Mouse (Mus musculus): ENCODE data around the gene Gm28729.
"Not testable (repeated sequence)": the region's sequence is repeated elsewhere in the genome, so short reads cannot be mapped to it uniquely, and the experiment has no call there.

The Gm28729 gene

DNA sequence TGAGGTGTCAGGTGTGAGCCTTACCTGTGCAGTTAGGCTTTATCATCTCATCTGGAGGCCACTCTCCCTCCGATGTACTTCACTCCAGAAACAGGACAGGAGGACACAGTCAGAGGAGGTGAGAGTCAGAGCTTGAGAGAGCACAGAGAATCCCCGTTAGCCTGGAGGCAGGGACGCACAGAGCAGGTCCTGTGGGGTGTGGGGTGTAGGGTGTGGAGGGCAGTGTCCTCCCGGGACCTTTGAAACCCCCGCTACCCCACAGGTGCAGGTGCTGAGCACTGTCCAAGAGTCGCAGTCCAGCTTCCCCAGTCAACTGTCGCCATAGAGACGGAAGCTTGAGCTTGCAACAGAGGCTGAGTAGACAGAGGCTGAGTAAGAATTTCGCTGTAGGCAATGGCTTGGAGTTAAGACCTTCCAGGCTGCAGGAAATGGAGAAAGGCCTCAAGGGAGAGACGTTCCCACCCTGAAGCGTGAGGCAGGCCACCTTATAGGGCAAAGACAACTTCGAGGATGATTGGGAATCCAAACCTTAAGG is at the start of gene Gm28729:
Gene Gm28729, minus strand, starts transcription at position 293 of the 535 bp plus-strand sequence.
- ATAC-seq (ENCODE audit: low TSS enrichment), result no peak

DNA sequence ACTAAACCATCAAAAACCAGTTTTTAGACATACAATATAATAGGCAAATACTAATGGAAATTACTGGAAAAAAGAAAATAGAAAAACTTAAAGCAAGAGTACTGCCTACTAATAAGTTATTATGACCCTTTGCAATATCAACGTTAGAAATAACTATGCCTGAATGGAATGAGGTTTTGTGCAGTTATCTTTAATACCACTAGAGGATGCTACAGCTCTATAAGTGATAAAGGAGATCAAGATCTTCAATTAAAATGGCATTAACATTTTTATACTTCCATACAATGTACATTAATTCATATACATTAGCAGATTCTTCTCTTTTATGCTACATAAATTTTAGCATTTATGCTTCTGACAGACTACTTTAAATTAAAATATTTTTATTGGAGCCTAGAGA is 48.2 kb upstream of the Gm28729 start:
- ATAC-seq (ENCODE audit: low TSS enrichment), result no peak

- no peak for ATAC-seq (ENCODE audit: low TSS enrichment)
These were observed 47.7 kb upstream of the Gm28729 start for GRCm38 (mm10) chr9:96572754-96573153.

GRCm38 (mm10) chr9:96566470-96566996 is 41.5 kb upstream of the Gm28729 start:
- ATAC-seq (ENCODE audit: low TSS enrichment), result peak; percentile 55; the same call in 1 of the 2 replicates

GRCm38 (mm10) chr9:96563501-96563900 is 38.4 kb upstream of the Gm28729 start:
- ATAC-seq (ENCODE audit: low TSS enrichment), result no peak

- ATAC-seq (ENCODE audit: low TSS enrichment), result no peak
These were observed 34.1 kb upstream of the Gm28729 start for GRCm38 (mm10) chr9:96559148-96559547.

GRCm38 (mm10) chr9:96558594-96558993 is 33.5 kb upstream of the Gm28729 start:
- no peak for ATAC-seq (ENCODE audit: low TSS enrichment)

- peak; percentile 41; the same call in 1 of the 2 replicates for ATAC-seq (ENCODE audit: low TSS enrichment)
These were observed 29.0 kb upstream of the Gm28729 start for GRCm38 (mm10) chr9:96554095-96554494.

DNA sequence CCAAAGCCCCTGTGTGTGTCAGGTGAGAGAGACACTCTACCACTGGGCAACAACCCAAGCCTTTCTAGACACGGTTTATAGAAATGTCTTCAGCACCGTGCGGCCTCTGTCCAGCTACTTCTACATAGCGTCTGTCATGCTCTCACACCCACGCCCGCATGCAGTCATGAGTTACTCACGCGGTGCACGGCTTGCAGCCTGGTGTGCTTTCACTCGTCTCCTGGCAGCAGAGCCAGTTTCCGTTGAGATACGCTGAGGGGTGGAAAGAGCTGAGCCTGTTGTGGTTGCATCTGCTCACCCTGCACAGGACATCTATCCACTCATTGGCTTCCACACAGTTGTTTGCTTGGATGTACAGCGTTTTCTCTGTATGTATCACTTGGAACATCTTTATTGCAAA is 20.3 kb upstream of the Gm28729 start:
- peak; percentile 79 for ATAC-seq (ENCODE audit: low TSS enrichment)

DNA sequence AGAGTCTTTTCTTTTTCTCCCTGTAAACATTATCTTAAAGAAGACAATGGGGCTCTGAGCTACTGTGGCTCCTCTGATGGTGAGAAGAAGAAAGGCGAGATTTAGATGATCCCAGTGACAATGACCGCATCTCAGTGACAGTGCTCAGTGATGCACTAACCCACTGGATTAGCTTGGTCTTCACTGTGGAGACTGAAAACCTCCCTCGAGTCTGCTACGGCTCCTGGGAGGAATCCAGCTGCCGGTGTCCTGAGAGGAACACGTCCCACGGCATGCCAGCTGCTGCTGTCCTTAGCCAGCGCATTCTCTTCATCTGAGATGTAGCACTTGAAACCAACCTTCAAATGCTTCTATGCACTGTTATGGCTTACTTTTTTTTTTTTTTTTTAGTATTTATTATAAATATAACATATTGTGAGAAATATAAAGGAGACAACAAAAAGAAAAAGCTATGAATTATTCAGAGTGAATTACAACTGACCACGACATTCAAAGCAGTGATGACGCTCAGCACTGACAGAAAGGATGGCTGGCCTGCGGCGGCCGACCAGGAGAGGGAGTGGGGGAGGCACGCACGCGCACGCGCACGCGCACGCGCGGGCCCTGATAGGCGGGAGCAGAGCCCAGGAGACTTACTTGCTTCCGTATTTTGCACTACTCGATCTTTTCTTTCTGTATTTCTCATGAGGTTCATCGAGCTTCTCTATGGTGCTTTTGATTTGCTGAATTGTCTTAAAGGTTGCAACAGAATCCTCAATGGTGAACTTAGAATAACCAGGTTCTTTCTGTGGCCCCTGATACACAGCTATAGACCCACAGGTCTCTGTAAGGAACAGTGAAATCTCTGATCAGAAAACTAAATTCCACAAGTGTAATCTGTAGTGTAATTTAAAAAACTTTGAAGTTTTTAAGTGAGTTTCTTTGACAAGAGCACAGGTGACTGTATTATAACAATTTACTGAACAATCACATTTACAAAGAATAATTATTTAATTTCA is 18.9 kb upstream of the Gm28729 start:
- ATAC-seq (ENCODE audit: low TSS enrichment), result peak; percentile 79

DNA sequence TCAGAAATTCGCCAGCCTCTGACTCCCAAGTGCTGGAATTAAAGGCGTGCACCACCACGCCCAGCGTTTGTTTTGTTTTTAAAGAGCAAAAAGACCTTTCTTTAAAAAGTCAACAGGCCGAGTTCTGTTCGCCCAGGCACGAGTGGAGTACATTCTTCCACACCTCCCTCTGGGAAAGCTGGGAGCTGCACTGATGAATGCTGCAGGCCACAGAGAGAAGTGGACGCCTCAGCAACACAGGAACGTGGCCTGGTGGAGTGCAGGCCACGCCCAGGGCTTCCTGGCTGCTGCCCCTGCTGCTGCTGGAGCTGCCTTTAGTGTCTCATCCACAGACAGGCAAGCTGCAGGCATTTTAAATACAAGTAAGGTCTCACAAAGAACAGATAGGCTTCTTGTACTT is 13.9 kb upstream of the Gm28729 start:
- ATAC-seq (ENCODE audit: low TSS enrichment), result no peak

GRCm38 (mm10) chr9:96537615-96537919 is 12.5 kb upstream of the Gm28729 start:
- peak; percentile 14; the same call in 1 of the 2 replicates for ATAC-seq (ENCODE audit: low TSS enrichment)

- peak; percentile 77 for ATAC-seq (ENCODE audit: low TSS enrichment)
These were observed 12.0 kb upstream of the Gm28729 start for GRCm38 (mm10) chr9:96536895-96537614.

- not testable (repeated sequence) for ATAC-seq (ENCODE audit: low TSS enrichment)
These were observed 11.0 kb upstream of the Gm28729 start for GRCm38 (mm10) chr9:96536093-96536492.

- peak; percentile 20; the same call in 1 of the 2 replicates for ATAC-seq (ENCODE audit: low TSS enrichment)
These were observed 10.4 kb upstream of the Gm28729 start for GRCm38 (mm10) chr9:96535431-96535830.

DNA sequence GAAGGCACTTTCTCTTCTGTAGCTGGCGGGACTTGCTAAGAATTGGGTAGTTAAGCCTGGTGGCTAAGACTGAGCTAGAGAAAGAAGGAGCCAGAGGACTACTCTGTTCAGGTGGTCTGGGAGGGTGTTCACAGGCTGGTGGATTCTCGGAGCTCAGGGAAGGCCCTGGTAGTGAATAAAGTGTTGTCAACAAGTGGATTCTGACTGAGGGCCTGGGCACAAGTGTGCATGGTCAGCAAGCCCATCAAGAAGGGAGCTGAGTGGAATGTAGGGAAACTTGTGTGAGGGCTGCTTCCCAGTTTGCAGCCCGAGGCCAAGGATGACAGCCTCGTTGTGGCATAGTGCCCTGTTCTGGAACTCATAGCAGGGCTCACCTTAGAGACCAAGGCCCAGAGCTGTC is 9.2 kb upstream of the Gm28729 start:
- no peak for ATAC-seq (ENCODE audit: low TSS enrichment)

DNA sequence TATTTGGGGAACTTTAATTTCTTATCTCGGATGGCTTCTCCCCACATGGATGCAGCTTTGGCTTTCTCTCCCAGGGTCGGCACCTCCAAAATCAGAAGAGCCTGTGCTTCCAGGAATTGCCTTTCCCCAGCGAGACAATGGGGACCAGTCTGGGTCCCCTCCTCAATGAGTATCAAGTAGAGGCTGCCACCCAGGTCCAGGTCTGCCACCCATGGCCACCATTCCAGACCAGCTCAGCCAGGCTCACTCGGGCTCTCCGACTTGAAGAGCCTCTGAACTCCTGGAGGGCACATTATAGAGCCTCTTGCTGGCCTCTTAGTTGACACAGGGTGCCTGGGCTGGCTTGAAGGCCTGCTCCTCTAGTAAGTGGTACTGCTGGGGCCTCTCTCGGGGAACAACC is 8.4 kb upstream of the Gm28729 start:
- ATAC-seq (ENCODE audit: low TSS enrichment), result no peak

DNA sequence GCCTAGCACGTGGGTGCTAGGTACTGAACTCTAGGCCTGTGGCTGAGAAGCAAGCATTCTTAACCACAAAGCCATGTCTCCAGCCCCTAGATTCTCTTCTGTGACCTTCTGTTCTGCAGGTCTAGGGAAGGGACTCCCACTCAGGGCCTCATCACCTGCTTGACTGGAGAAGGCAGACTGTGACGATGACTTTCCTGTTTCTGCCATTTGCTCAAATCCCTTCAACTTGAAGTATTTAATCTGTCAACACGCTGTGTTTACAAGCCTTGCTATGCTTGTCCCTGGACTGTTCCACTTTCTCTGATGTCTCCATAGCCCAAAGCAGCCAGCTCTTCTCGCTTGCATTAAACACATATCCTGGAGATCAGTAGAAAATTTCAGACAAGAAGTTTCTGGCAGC is 7.5 kb upstream of the Gm28729 start:
- ATAC-seq (ENCODE audit: low TSS enrichment), result no peak

DNA sequence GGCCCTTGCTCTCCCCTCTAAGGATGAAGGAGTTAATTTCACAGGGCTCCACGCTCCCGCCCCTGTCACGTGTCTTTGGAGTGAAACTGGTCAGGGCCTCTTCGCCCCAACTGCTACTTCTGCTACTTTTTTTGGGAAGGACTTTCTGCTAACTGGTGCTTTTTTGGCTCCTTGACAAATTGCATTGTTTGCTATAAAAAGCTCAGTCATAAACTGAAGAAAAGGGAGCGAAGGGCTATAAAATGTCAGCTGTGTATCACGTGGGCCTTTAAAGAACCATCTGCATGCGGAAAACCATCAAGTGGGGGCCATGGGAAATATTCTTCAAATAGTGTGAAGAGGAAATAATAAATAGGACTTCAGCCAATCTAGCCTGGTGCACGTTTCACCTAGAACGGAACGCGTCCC is 5.6 kb upstream of the Gm28729 start:
- ATAC-seq (ENCODE audit: low TSS enrichment), result no peak

GRCm38 (mm10) chr9:96529961-96530673 is 5.1 kb upstream of the Gm28729 start:
- no peak for ATAC-seq (ENCODE audit: low TSS enrichment)

DNA sequence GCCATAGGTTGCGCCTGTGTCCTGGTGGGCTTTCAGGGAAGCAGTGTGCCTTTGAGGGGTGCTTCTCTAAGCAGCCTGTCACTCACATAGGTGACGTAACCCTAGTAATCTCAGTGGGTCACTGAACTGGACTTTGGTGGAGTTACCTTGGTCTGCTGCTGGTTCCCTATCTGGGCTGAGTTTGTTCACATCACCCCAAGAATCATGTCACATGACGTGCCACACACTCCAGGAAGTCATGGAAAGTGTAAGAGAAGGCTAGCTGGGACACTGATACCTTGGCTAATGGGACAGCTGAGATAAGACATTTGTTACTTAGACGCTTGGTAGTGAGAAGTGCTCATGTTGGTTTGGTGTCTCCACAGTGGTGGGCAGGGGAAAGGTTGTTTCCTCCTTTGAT is 947 bp upstream of the Gm28729 start:
- no peak for ATAC-seq (ENCODE audit: low TSS enrichment)

- no peak for ATAC-seq (ENCODE audit: low TSS enrichment)
These were observed 1.9 kb downstream of the Gm28729 start for GRCm38 (mm10) chr9:96523148-96523547.
